Mouse (Mus musculus) hindbrain, embryonic 10.5 days (tissue): Measurements from ENCODE around the gene Ptpra. TPM values are rescaled to one million over a fixed set of nuclear protein-coding genes. Genes with fewer than 3 reads are reported as not detected.
"Not testable (repeated sequence)": the region's sequence is repeated elsewhere in the genome, so short reads cannot be mapped to it uniquely, and the experiment has no call there.

ENCODE experiments used
- DNase-seq: peaks from one replicate; pipeline ENCODE4 v3.0.0-alpha.2; 2017; ENCODE audit warnings: low spot score
- H3K27ac ChIP-seq: fragments of 300-500 bp; sonication (generic); 2 replicates; pipeline ENCODE4 v1.5.1; 2016; ENCODE audit warnings: mild to moderate bottlenecking, moderate library complexity
- H3K27me3 ChIP-seq: fragments of 300-500 bp; sonication (generic); 2 replicates; pipeline ENCODE4 v1.6.1; 2016; ENCODE audit warnings: mild to moderate bottlenecking; ENCODE audit not compliant: poor library complexity, insufficient read depth, severe bottlenecking
- H3K36me3 ChIP-seq: fragments of 300-500 bp; sonication (generic); 2 replicates; pipeline ENCODE4 v1.6.1; 2016; ENCODE audit warnings: mild to moderate bottlenecking, moderate library complexity
- H3K4me1 ChIP-seq: fragments of 300-500 bp; sonication (generic); replicated peaks from 2 replicates; pipeline ENCODE4 v1.6.1; 2016; ENCODE audit warnings: mild to moderate bottlenecking
- H3K4me3 ChIP-seq: fragments of 300-500 bp; sonication (generic); 2 replicates; pipeline ENCODE4 v1.5.1; 2016; ENCODE audit warnings: mild to moderate bottlenecking, moderate library complexity
- H3K9me3 ChIP-seq: fragments of 300-500 bp; sonication (generic); 2 replicates; pipeline ENCODE4 v1.6.1; 2016; ENCODE audit warnings: mild to moderate bottlenecking, moderate library complexity
- WGBS: fragments of 180-500 bp; shearing (Covaris S2); methylation state at CpG from one replicate; pipeline ENCODE4 v1.1.7; 2016; 5-methylcytosine and 5-hydroxymethylcytosine counted together
- polyA plus RNA-seq: library from polyadenylated mRNA; unstranded; fragments of >200 nt; fragmentation: Nextera tagmentation; extraction: Ambion mirVana; gene quantifications from 2 replicates; pipeline ENCODE4 v1.2.1, GENCODE M21; 2016

Ptpra gene
- polyA plus RNA-seq, 1 experiment from 2014 or later, result 86.7 TPM

DNA sequence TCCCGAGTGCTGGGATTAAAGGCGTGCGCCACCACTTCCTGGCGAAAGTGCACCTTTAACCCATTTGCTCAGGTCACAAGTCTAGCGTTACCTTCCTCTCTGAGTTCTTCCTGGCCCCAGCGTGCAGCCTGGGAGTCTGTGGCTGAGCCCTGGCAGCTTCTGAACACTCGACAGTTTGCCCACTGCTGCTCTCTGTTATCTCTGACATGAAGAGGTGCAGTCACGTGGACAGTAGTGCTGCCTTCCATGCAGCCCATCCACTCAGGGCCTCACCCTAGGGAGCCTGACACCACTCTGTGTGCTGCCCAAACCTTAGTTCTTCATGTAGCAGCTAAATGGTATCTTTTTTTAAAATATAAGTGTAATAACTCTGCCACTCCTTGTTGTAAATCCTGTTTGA, 96.9 kb downstream of the Ptpra start:
- Histone ChIP-seq H3K4me1 (no peaks in the 10 kb centered on the region), H3K27me3 (no peaks in the 10 kb centered on the region), H3K9me3 (no peaks in the 10 kb centered on the region), H3K36me3 (peaks cover 99% of the 10 kb centered on the region), H3K4me3 (no peak overlapping the region), H3K27ac (no peak overlapping the region)
- 88% methylated on average over 8 of the region's 8 CpGs for WGBS
- DNase-seq, result no peak

GRCm38 (mm10) chr2:130554841-130555240, 104.8 kb downstream of the Ptpra start:
- WGBS, result 90% methylated on average over 7 of the region's 7 CpGs
- Histone ChIP-seq H3K27ac (no peak overlapping the region), H3K36me3 (peaks cover 78% of the 10 kb centered on the region), H3K4me1 (no peaks in the 10 kb centered on the region), H3K9me3 (no peaks in the 10 kb centered on the region), H3K4me3 (no peak overlapping the region), H3K27me3 (no peaks in the 10 kb centered on the region)
- no peak for DNase-seq

DNA sequence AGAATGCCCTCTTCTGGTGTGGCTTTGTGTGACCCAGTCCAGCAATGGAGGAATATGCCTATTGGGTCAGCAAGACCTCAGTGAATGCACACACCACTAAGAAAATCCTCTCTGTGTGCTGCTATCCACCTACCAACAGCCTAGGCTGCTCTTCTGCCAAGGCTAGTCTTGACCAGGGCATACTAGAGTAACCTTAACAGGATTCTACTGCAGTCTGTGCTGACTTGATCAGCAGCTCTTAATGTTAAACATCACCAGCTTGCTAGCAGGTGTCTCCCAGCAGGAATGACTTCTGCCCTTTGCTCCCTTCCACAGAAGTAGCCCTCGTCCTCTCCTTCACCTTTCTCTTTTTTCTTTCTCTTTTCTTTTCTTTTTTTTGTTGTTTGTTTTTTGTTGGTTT, 106.2 kb downstream of the Ptpra start:
- peaks cover 64% of the 10 kb centered on the region for H3K36me3 ChIP-seq
- no peaks in the 10 kb centered on the region for H3K4me1 ChIP-seq
- DNase-seq, result no peak
- no peaks in the 10 kb centered on the region for H3K9me3 ChIP-seq
- 83% methylated on average over 1 of the region's 1 CpGs for WGBS
- no peak overlapping the region for H3K27ac ChIP-seq
- no peak overlapping the region for H3K4me3 ChIP-seq
- H3K27me3 ChIP-seq, result no peaks in the 10 kb centered on the region

DNA sequence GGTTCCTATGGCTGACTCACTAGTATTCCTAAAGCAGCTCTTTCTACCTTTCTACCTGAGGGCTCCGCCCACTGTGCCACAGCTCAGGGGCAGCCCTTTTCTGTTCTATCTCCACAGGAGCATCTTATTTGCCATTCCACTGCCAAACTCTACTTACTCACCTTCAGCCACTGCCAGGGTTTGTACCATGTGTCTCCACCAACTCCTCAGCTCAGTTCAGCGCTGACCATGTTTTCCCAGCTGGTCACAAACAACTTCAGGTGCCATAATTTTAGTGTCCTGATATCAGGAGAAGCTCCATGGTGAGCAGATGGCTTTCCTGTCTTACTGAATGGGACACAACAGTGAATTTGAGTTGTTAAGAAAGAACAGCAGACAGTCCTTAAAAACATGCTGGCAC, 107.4 kb downstream of the Ptpra start:
- no peak for DNase-seq
- Histone ChIP-seq H3K9me3 (no peaks in the 10 kb centered on the region), H3K27me3 (no peaks in the 10 kb centered on the region), H3K4me3 (no peak overlapping the region), H3K36me3 (peaks cover 52% of the 10 kb centered on the region), H3K27ac (no peak overlapping the region), H3K4me1 (peaks cover 3% of the 10 kb centered on the region)
- 93% methylated on average over 2 of the region's 2 CpGs for WGBS

- H3K27ac ChIP-seq, result no peak overlapping the region
Measured at GRCm38 (mm10) chr2:130558015-130558414, 107.9 kb downstream of the Ptpra start.

GRCm38 (mm10) chr2:130563212-130564055, 113.4 kb downstream of the Ptpra start, which contains the start of gene Mrps26:
Mrps26 (plus strand) TSS chr2:130563742.
- DNase-seq, result peak; percentile 93
- peak within 1 kb of the TSS; percentile 88 for H3K27ac ChIP-seq
- peaks cover 29% of the 10 kb centered on the region for H3K36me3 ChIP-seq
- peak within 1 kb of the TSS; percentile 91 for H3K4me3 ChIP-seq
- WGBS, result under 1% methylated on average over 61 of the region's 61 CpGs
- no peaks in the 10 kb centered on the region for H3K9me3 ChIP-seq
- H3K27me3 ChIP-seq, result no peaks in the 10 kb centered on the region
- H3K4me1 ChIP-seq, result peaks cover 26% of the 10 kb centered on the region

More at GRCm38 (mm10) chr2:130558015-130558414, 107.9 kb downstream of the Ptpra start:
- Histone ChIP-seq H3K27me3 (no peaks in the 10 kb centered on the region), H3K36me3 (peaks cover 47% of the 10 kb centered on the region), H3K9me3 (no peaks in the 10 kb centered on the region), H3K4me1 (peaks cover 8% of the 10 kb centered on the region), H3K4me3 (no peak overlapping the region)
- no peak for DNase-seq
- 63% methylated on average over 2 of the region's 2 CpGs for WGBS

DNA sequence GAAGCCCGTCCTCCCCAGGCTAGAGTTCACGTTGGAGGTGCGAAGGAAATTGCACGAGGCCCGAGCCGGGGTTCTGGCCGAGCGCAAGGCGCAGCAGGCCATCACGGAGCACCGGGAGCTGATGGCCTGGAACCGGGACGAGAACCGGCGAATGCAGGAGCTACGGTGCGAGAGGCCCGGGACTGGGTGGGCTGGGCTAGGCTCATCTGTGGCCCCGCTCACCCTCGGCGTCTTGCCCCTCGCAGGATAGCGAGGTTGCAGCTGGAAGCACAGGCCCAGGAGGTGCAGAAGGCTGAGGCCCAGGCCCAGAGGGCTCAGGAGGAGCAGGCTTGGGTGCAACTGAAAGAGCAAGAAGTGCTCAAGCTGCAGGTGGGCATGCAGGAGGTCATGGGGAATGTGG, 114.0 kb downstream of the Ptpra start:
- H3K27ac ChIP-seq, result peak overlapping the region; percentile 88
- no peak for DNase-seq

DNA sequence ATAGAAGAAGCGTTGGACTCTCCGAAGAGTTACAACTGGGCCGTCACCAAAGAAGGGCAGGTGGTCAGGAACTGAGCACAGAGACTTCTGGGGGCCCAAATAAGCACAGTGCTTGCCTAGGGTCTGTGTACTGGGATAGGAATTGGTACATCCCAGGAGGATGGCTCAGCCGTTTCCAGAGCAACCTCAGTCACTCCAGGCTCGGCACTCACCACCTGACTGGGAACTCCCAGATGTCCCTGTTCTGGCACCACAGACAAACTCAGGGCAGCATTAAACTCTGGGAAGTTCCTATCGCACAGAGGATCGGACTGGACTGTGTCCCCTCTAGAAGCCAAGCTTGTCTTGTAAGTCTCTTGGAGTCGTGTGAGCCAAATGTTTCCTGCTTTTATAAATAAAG, 114.9 kb downstream of the Ptpra start:
- H3K27ac ChIP-seq, result no peak overlapping the region
- no peaks in the 10 kb centered on the region for H3K27me3 ChIP-seq
- no peak for DNase-seq
- peaks cover 26% of the 10 kb centered on the region for H3K4me1 ChIP-seq
- no peaks in the 10 kb centered on the region for H3K9me3 ChIP-seq
- H3K4me3 ChIP-seq, result peak overlapping the region; percentile 91
- 83% methylated on average over 8 of the region's 8 CpGs for WGBS
- peaks cover 28% of the 10 kb centered on the region for H3K36me3 ChIP-seq

More for the DNA sequence above, 114.0 kb downstream of the Ptpra start:
- peaks cover 26% of the 10 kb centered on the region for H3K4me1 ChIP-seq
- H3K36me3 ChIP-seq, result peaks cover 28% of the 10 kb centered on the region
- no peaks in the 10 kb centered on the region for H3K9me3 ChIP-seq
- WGBS, result 0% methylated on average over 23 of the region's 23 CpGs
- H3K27me3 ChIP-seq, result no peaks in the 10 kb centered on the region
- H3K4me3 ChIP-seq, result peak overlapping the region; percentile 91

- WGBS, result 84% methylated on average over 4 of the region's 4 CpGs
- DNase-seq, result no peak
- Histone ChIP-seq H3K4me1 (peaks cover 13% of the 10 kb centered on the region), H3K36me3 (peaks cover 28% of the 10 kb centered on the region), H3K4me3 (no peak overlapping the region), H3K9me3 (no peaks in the 10 kb centered on the region), H3K27ac (no peak overlapping the region), H3K27me3 (peaks cover 13% of the 10 kb centered on the region)
Measured at GRCm38 (mm10) chr2:130568921-130569320, 118.8 kb downstream of the Ptpra start.

DNA sequence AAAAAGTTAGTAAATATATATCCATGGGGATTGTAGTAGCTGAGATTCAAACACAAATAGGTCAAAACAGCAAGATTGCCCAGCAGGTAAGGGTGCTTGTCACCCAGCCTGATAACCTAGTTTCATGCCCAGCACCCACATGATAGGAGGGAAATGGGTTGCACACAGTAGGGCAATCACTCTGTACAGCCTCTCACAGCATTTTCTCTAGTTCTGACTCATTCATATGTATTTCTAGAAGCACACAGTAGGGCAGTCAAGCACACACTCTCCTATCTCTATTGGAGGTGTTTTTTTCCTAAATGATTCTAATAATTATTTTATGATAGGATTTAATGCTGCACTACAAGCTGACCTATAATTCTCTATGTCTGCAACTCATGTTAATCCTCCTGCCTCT, 119.8 kb downstream of the Ptpra start:
- Histone ChIP-seq H3K9me3 (no peaks in the 10 kb centered on the region), H3K27me3 (peaks cover 23% of the 10 kb centered on the region), H3K36me3 (peaks cover 26% of the 10 kb centered on the region), H3K27ac (no peak overlapping the region), H3K4me3 (no peak overlapping the region), H3K4me1 (peaks cover 3% of the 10 kb centered on the region)
- DNase-seq, result no peak

DNA sequence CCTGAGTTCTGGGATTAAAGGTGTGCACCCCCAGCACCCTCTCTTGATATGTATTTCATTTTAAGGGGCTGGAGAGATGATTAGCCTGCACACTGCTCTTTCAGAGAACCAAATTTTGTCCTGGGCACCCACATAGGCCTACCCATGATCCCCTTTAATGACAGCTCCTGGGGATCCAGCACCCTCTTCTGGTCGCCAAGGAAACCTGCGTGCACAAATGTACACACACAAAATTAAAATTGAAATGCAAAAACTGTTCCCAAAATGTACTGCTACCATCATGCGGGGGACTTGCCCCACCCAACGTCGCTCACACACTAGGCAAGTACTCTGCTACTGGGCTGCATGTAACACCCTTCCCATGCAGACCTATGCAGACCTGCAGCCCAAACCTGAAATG, 124.9 kb downstream of the Ptpra start:
- H3K36me3 ChIP-seq, result no peaks in the 10 kb centered on the region
- peaks cover 4% of the 10 kb centered on the region; the same call in 1 of the 2 replicates for H3K9me3 ChIP-seq
- H3K27me3 ChIP-seq, result peaks cover 73% of the 10 kb centered on the region
- H3K4me1 ChIP-seq, result peaks cover 23% of the 10 kb centered on the region
- no peak for DNase-seq
- WGBS, result 82% methylated on average over 5 of the region's 5 CpGs
- H3K27ac ChIP-seq, result no peak overlapping the region
- no peak overlapping the region for H3K4me3 ChIP-seq

DNA sequence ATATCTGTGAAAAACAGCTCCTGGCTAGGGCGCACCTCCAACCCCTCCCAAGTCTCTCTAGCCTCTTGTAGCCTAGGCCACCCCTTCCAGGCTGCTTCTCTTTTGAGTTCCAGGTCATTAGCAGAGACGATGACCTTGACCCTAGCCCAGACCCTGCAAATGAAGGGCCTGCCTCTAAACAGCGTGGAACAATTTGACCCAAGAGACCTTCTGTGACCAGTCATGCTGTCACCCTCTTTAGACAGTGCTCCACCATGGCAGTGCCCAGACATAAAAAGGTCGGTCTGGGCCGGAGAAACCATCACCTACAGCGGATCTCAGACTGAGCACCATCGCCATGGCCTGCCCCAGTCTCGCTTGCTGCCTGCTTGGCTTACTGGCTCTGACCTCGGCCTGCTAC, 125.8 kb downstream of the Ptpra start, which contains the start of gene Oxt:
TSS of gene Oxt (plus strand) at position 301 of the 400 bp plus-strand sequence.
- 36% methylated on average over 9 of the region's 9 CpGs for WGBS
- DNase-seq, result no peak
- Histone ChIP-seq H3K9me3 (peaks cover 4% of the 10 kb centered on the region; the same call in 1 of the 2 replicates), H3K36me3 (no peaks in the 10 kb centered on the region), H3K4me3 (peak within 1 kb of the TSS; percentile 41), H3K27me3 (peaks cover 82% of the 10 kb centered on the region), H3K27ac (no peak within 1 kb of the TSS), H3K4me1 (peaks cover 32% of the 10 kb centered on the region)

GRCm38 (mm10) chr2:130576564-130576963, 126.5 kb downstream of the Ptpra start:
- Histone ChIP-seq H3K4me3 (peak overlapping the region; percentile 41), H3K27me3 (peaks cover 89% of the 10 kb centered on the region), H3K4me1 (peaks cover 36% of the 10 kb centered on the region)
- DNase-seq, result peak; percentile 30
- not testable (repeated sequence) for H3K9me3 ChIP-seq, H3K36me3 ChIP-seq, H3K27ac ChIP-seq
- 1% methylated on average over 32 of the region's 32 CpGs for WGBS
